Mouse (Mus musculus): Measurements from ENCODE around the gene Col4a3. TPM values are rescaled to one million over a fixed set of nuclear protein-coding genes. Genes with fewer than 3 reads are reported as not detected.

Gene Col4a3
- polyA plus RNA-seq, 1 experiment = 0.16 TPM

DNA sequence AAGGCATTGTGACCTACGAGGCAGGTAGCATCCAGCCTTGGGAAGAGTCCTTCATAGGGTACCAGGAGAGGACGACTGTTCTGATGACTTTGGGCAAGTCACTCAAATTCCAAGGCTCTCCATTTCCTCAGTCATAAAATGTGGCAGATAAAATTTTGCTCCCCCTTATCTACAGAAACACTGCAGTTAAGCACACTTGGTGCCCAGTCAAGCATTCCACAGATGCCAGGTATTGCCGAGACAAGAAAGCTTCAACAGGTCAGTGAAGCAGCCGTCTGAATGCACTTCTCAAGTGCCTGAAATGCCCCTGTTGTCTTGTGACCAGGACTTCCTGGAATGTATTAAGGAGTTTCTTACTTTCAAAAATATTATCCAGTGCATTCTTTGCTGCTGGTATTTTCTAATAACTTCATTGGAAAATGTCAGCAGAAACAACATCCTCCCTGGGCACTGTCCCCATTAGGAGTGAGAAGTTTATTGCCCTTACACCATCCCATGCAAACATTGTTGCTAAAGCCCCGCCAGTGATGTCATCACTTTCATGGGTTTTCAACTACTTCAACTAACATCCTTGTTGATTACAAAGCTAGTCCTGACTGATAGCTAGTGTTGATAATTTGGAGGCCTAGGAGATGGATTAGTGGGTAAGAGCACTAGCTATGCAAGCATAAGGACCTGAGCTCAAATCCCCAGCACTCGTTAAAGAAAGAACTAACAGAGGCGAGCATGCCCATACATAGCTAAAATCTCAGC lies 16.7 kb downstream of the Col4a3 start:
- Histone ChIP-seq H3K36me3 (ENCODE audit: control insufficient read depth, insufficient read depth, low read length) (no peaks in the 10 kb centered on the region), H3K27ac (ENCODE audit: control insufficient read depth, insufficient read depth, low read length) (no peak overlapping the region), H3K27me3 (ENCODE audit: control insufficient read depth, insufficient read depth, low read length) (no peaks in the 10 kb centered on the region), H3K4me3 (ENCODE audit: control insufficient read depth, insufficient read depth, low read length) (no peak overlapping the region), H3K4me1 (replicated peaks; ENCODE audit: control insufficient read depth, insufficient read depth, low read length) (no peaks in the 10 kb centered on the region)
- 90% methylated on average over 7 of the region's 7 CpGs for WGBS
- DNase-seq = no peak
- TF ChIP-seq POLR2A (IDR thresholded peaks at IDR 0.05; ENCODE audit: control insufficient read depth, extremely low read depth, insufficient read depth, low read length, poor library complexity) (no peak), CTCF (IDR thresholded peaks at IDR 0.05; ENCODE audit: borderline replicate concordance, control insufficient read depth, extremely low read depth, insufficient read depth, low read length, poor library complexity) (no peak)

GRCm38 (mm10) chr1:82605347-82605746 lies 18.6 kb downstream of the Col4a3 start:
- no peaks in the 10 kb centered on the region for H3K27me3 ChIP-seq (ENCODE audit: control insufficient read depth, insufficient read depth, low read length)
- no peaks in the 10 kb centered on the region for H3K4me1 ChIP-seq (replicated peaks; ENCODE audit: control insufficient read depth, insufficient read depth, low read length)
- WGBS = 91% methylated on average over 7 of the region's 7 CpGs
- TF ChIP-seq CTCF (IDR thresholded peaks at IDR 0.05; ENCODE audit: borderline replicate concordance, control insufficient read depth, extremely low read depth, insufficient read depth, low read length, poor library complexity) (no peak), POLR2A (IDR thresholded peaks at IDR 0.05; ENCODE audit: control insufficient read depth, extremely low read depth, insufficient read depth, low read length, poor library complexity) (no peak)
- H3K4me3 ChIP-seq (ENCODE audit: control insufficient read depth, insufficient read depth, low read length) = no peak overlapping the region
- H3K36me3 ChIP-seq (ENCODE audit: control insufficient read depth, insufficient read depth, low read length) = no peaks in the 10 kb centered on the region
- H3K27ac ChIP-seq (ENCODE audit: control insufficient read depth, insufficient read depth, low read length) = no peak overlapping the region
- DNase-seq = no peak

DNA sequence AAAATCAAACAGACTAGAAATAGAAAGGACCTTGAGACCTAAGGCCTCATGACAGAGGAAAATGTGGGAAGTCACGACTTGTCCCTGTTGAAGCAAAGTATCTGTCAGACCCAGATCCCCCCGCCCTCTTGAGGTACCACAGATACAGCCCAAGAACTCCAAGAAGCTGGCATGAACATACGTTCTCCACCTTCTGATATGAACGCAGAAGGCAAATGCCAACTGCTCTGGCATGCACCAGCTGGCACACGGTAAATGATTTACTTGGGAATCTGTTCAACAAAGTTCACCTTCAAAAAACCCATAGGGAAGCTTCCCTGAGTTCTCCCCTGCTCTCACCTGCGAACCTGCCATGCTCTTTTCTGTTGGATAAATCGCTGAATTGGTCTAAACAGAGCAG lies 19.1 kb downstream of the Col4a3 start:
- Histone ChIP-seq H3K4me1 (replicated peaks; ENCODE audit: control insufficient read depth, insufficient read depth, low read length) (no peaks in the 10 kb centered on the region), H3K27ac (ENCODE audit: control insufficient read depth, insufficient read depth, low read length) (no peak overlapping the region), H3K27me3 (ENCODE audit: control insufficient read depth, insufficient read depth, low read length) (no peaks in the 10 kb centered on the region), H3K4me3 (ENCODE audit: control insufficient read depth, insufficient read depth, low read length) (no peak overlapping the region), H3K36me3 (ENCODE audit: control insufficient read depth, insufficient read depth, low read length) (no peaks in the 10 kb centered on the region)
- TF ChIP-seq POLR2A (IDR thresholded peaks at IDR 0.05; ENCODE audit: control insufficient read depth, extremely low read depth, insufficient read depth, low read length, poor library complexity) (no peak), CTCF (IDR thresholded peaks at IDR 0.05; ENCODE audit: borderline replicate concordance, control insufficient read depth, extremely low read depth, insufficient read depth, low read length, poor library complexity) (no peak)
- 92% methylated on average over 7 of the region's 7 CpGs for WGBS
- no peak for DNase-seq

GRCm38 (mm10) chr1:82608646-82609262 lies 22.0 kb downstream of the Col4a3 start:
- WGBS = 64% methylated on average over 9 of the region's 9 CpGs
- H3K36me3 ChIP-seq (ENCODE audit: control insufficient read depth, insufficient read depth, low read length) = no peaks in the 10 kb centered on the region
- H3K27ac ChIP-seq (ENCODE audit: control insufficient read depth, insufficient read depth, low read length) = no peak overlapping the region
- DNase-seq = no peak
- no peaks in the 10 kb centered on the region for H3K27me3 ChIP-seq (ENCODE audit: control insufficient read depth, insufficient read depth, low read length)
- no peak overlapping the region for H3K4me3 ChIP-seq (ENCODE audit: control insufficient read depth, insufficient read depth, low read length)
- no peaks in the 10 kb centered on the region for H3K4me1 ChIP-seq (replicated peaks; ENCODE audit: control insufficient read depth, insufficient read depth, low read length)
- TF ChIP-seq CTCF (IDR thresholded peaks at IDR 0.05; ENCODE audit: borderline replicate concordance, control insufficient read depth, extremely low read depth, insufficient read depth, low read length, poor library complexity) (no peak), POLR2A (IDR thresholded peaks at IDR 0.05; ENCODE audit: control insufficient read depth, extremely low read depth, insufficient read depth, low read length, poor library complexity) (no peak)

DNA sequence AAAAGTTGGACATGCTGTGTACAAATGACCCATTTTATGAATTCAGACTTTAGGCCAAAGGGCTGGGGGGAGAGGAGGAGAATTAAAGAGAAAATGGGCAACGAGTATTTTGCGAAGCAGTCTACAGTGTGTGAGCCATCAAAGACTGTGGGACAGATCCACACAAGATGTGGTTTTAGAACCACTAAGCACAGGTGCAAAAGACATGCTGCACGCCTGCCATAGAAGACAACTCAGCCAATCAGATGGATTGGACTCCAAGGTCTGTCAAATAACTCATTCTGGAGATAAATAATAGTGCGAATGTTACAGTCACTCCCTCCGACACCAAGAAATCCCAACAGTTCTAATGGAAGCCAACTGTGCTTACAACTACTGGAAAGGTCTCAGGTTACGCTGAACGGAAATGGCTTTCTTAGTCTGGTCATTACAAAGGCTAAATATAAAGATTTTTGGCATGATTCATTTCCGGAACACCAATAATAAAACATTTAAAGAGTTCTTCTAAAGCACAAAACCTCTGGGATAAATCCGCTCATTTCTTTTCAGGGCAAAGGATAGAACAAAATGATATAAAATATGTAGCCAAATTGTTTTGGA lies 25.4 kb downstream of the Col4a3 start:
- Histone ChIP-seq H3K27ac (ENCODE audit: control insufficient read depth, insufficient read depth, low read length) (no peak overlapping the region), H3K4me3 (ENCODE audit: control insufficient read depth, insufficient read depth, low read length) (no peak overlapping the region), H3K4me1 (replicated peaks; ENCODE audit: control insufficient read depth, insufficient read depth, low read length) (no peaks in the 10 kb centered on the region), H3K36me3 (ENCODE audit: control insufficient read depth, insufficient read depth, low read length) (no peaks in the 10 kb centered on the region), H3K27me3 (ENCODE audit: control insufficient read depth, insufficient read depth, low read length) (no peaks in the 10 kb centered on the region)
- TF ChIP-seq POLR2A (IDR thresholded peaks at IDR 0.05; ENCODE audit: control insufficient read depth, extremely low read depth, insufficient read depth, low read length, poor library complexity) (no peak), CTCF (IDR thresholded peaks at IDR 0.05; ENCODE audit: borderline replicate concordance, control insufficient read depth, extremely low read depth, insufficient read depth, low read length, poor library complexity) (no peak)
- DNase-seq = no peak
- WGBS = 75% methylated on average over 9 of the region's 9 CpGs

DNA sequence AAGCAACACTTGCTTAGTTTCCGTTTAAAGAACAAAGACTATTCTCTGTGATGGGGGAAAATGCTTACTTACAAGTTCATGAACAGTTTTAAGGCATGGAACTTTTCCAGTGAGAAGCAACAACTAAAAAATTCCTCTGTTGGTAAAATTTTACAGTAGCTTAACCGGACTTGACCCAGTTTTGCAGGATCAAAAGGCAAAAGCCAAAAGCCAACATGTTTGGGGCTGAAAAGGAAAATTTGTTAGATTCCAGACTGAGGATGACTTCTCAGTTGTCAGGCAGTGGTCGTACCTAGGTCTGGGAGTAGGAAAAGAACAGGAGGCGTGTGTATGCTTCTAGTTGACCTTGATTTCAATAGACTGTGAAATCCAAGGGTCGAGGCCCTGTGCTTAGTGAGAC lies 31.3 kb downstream of the Col4a3 start:
- DNase-seq = no peak
- Histone ChIP-seq H3K36me3 (ENCODE audit: control insufficient read depth, insufficient read depth, low read length) (no peaks in the 10 kb centered on the region), H3K4me3 (ENCODE audit: control insufficient read depth, insufficient read depth, low read length) (no peak overlapping the region), H3K27me3 (ENCODE audit: control insufficient read depth, insufficient read depth, low read length) (no peaks in the 10 kb centered on the region), H3K27ac (ENCODE audit: control insufficient read depth, insufficient read depth, low read length) (no peak overlapping the region), H3K4me1 (replicated peaks; ENCODE audit: control insufficient read depth, insufficient read depth, low read length) (no peaks in the 10 kb centered on the region)
- TF ChIP-seq POLR2A (IDR thresholded peaks at IDR 0.05; ENCODE audit: control insufficient read depth, extremely low read depth, insufficient read depth, low read length, poor library complexity) (no peak), CTCF (IDR thresholded peaks at IDR 0.05; ENCODE audit: borderline replicate concordance, control insufficient read depth, extremely low read depth, insufficient read depth, low read length, poor library complexity) (no peak)
- 79% methylated on average over 5 of the region's 5 CpGs for WGBS

All from thymus, adult 2 months (tissue).